Mouse (Mus musculus) limb, embryonic 11.5 days (tissue): Measurements from ENCODE around the gene Pars2. TPM values are rescaled to one million over a fixed set of nuclear protein-coding genes. Genes with fewer than 3 reads are reported as not detected.

Experiments
- ATAC-seq: fragments of 200-750 bp; cut with Nextera tagmentation; 2 replicates; pipeline ENCODE4 v1.8.0; 2017; ENCODE audit warnings: low read depth; ENCODE audit not compliant: insufficient number of reproducible peaks, low FRiP score, low TSS enrichment
- DNase-seq: peaks from one replicate; pipeline ENCODE4 v3.0.0-alpha.2; 2015; ENCODE audit warnings: low spot score
- H3K27ac ChIP-seq: fragments of 300-500 bp; sonication (generic); replicated peaks from 2 replicates; pipeline ENCODE4 v1.5.1; 2014; ENCODE audit warnings: low read depth, mild to moderate bottlenecking, low read length
- H3K27me3 ChIP-seq: fragments of 300-500 bp; sonication (generic); 2 replicates; pipeline ENCODE4 v1.6.1; 2014; ENCODE audit warnings: mild to moderate bottlenecking, low read length, mixed read lengths; ENCODE audit not compliant: control insufficient read depth, insufficient read depth
- H3K36me3 ChIP-seq: fragments of 300-500 bp; sonication (generic); 2 replicates; pipeline ENCODE4 v1.6.1; 2014; ENCODE audit warnings: mild to moderate bottlenecking, low read length, moderate library complexity, mixed read lengths; ENCODE audit not compliant: control insufficient read depth, insufficient read depth
- H3K4me1 ChIP-seq: fragments of 300-500 bp; sonication (generic); 2 replicates; pipeline ENCODE4 v1.6.1; 2014; ENCODE audit warnings: low read length, mixed read lengths; ENCODE audit not compliant: control insufficient read depth, insufficient read depth
- H3K4me2 ChIP-seq: fragments of 300-500 bp; sonication (generic); 2 replicates; pipeline ENCODE4 v1.6.1; 2014; ENCODE audit warnings: low read depth, mild to moderate bottlenecking, moderate library complexity; ENCODE audit not compliant: severe bottlenecking
- H3K4me3 ChIP-seq: fragments of 300-500 bp; sonication (generic); 2 replicates; pipeline ENCODE4 v1.5.1; 2014; ENCODE audit warnings: low read depth, low read length
- H3K9ac ChIP-seq: fragments of 300-500 bp; sonication (generic); 2 replicates; pipeline ENCODE4 v1.6.1; 2014; ENCODE audit warnings: mild to moderate bottlenecking, low read length
- H3K9me3 ChIP-seq: fragments of 300-500 bp; sonication (generic); 2 replicates; pipeline ENCODE4 v1.6.1; 2016; ENCODE audit warnings: low read length; ENCODE audit not compliant: control insufficient read depth
- WGBS: fragments of 180-500 bp; shearing (Covaris S2); extraction: QIAGEN DNeasy Blood & Tissue Kit; methylation state at CpG from one replicate; pipeline ENCODE4 v1.1.7; 2014; 5-methylcytosine and 5-hydroxymethylcytosine counted together
- polyA plus RNA-seq: library from polyadenylated mRNA; unstranded; fragments of >200 nt; fragmentation: Nextera tagmentation; extraction: Ambion mirVana; gene quantifications from 2 replicates; pipeline ENCODE4 v1.2.1, GENCODE M21; 2014

Pars2 gene
- polyA plus RNA-seq, 1 experiment from 2014 or later, result 17.1 TPM

GRCm38 (mm10) chr4:106666546-106666945, 15.7 kb downstream of the Pars2 start:
- H3K9ac ChIP-seq, result no peak overlapping the region
- H3K9me3 ChIP-seq, result no peaks in the 10 kb centered on the region
- H3K27ac ChIP-seq, result no peak overlapping the region
- H3K4me1 ChIP-seq, result no peaks in the 10 kb centered on the region
- ATAC-seq, result no peak
- peaks cover 32% of the 10 kb centered on the region for H3K36me3 ChIP-seq
- H3K27me3 ChIP-seq, result no peaks in the 10 kb centered on the region
- no peak for DNase-seq
- WGBS, result 97% methylated on average over 2 of the region's 2 CpGs
- H3K4me2 ChIP-seq, result no peak overlapping the region
- no peak overlapping the region for H3K4me3 ChIP-seq

GRCm38 (mm10) chr4:106676749-106677148, 25.9 kb downstream of the Pars2 start:
- peaks cover 8% of the 10 kb centered on the region; the same call in 1 of the 2 replicates for H3K36me3 ChIP-seq
- 92% methylated on average over 5 of the region's 5 CpGs for WGBS
- no peak overlapping the region for H3K4me3 ChIP-seq

GRCm38 (mm10) chr4:106678442-106679118, 27.7 kb downstream of the Pars2 start, which contains the start of gene Ttc4:
Ttc4 (minus strand) TSS chr4:106678944.
- WGBS, result under 1% methylated on average over 43 of the region's 43 CpGs
- peak; percentile 97 for ATAC-seq

More at GRCm38 (mm10) chr4:106676749-106677148, 25.9 kb downstream of the Pars2 start:
- no peaks in the 10 kb centered on the region for H3K9me3 ChIP-seq
- H3K27ac ChIP-seq, result no peak overlapping the region
- H3K9ac ChIP-seq, result no peak overlapping the region
- ATAC-seq (no peak), DNase-seq (no peak)
- no peak overlapping the region for H3K4me2 ChIP-seq
- H3K27me3 ChIP-seq, result no peaks in the 10 kb centered on the region
- H3K4me1 ChIP-seq, result peaks cover 3% of the 10 kb centered on the region; the same call in 1 of the 2 replicates

GRCm38 (mm10) chr4:106679152-106679551, 28.3 kb downstream of the Pars2 start:
- Histone ChIP-seq H3K27ac (no peak overlapping the region), H3K4me3 (no peak overlapping the region), H3K9me3 (no peaks in the 10 kb centered on the region), H3K36me3 (peaks cover 6% of the 10 kb centered on the region; the same call in 1 of the 2 replicates), H3K27me3 (no peaks in the 10 kb centered on the region), H3K9ac (no peak overlapping the region), H3K4me1 (peaks cover 3% of the 10 kb centered on the region; the same call in 1 of the 2 replicates), H3K4me2 (no peak overlapping the region)
- WGBS, result 41% methylated on average over 3 of the region's 3 CpGs
- peak; percentile 33 for ATAC-seq
- no peak for DNase-seq

More at GRCm38 (mm10) chr4:106678442-106679118, 27.7 kb downstream of the Pars2 start, which contains the start of gene Ttc4:
- H3K4me3 ChIP-seq, result peak within 1 kb of the TSS; percentile 70
- H3K9me3 ChIP-seq, result no peaks in the 10 kb centered on the region
- peaks cover 3% of the 10 kb centered on the region; the same call in 1 of the 2 replicates for H3K4me1 ChIP-seq
- H3K36me3 ChIP-seq, result peaks cover 6% of the 10 kb centered on the region; the same call in 1 of the 2 replicates
- DNase-seq, result peak; percentile 97
- peak within 1 kb of the TSS; percentile 72 for H3K9ac ChIP-seq
- H3K27me3 ChIP-seq, result no peaks in the 10 kb centered on the region
- no peak within 1 kb of the TSS for H3K27ac ChIP-seq
- H3K4me2 ChIP-seq, result peak within 1 kb of the TSS; percentile 73

GRCm38 (mm10) chr4:106680955-106681354, 30.1 kb downstream of the Pars2 start:
- WGBS, result 63% methylated on average over 2 of the region's 2 CpGs
- no peak for ATAC-seq
- H3K9me3 ChIP-seq, result no peaks in the 10 kb centered on the region

GRCm38 (mm10) chr4:106688636-106689296, 37.9 kb downstream of the Pars2 start:
- no peak for ATAC-seq
- Histone ChIP-seq H3K36me3 (no peaks in the 10 kb centered on the region), H3K9me3 (no peaks in the 10 kb centered on the region), H3K4me3 (no peak overlapping the region), H3K27me3 (no peaks in the 10 kb centered on the region), H3K9ac (no peak overlapping the region), H3K4me2 (no peak overlapping the region), H3K27ac (no peak overlapping the region), H3K4me1 (no peaks in the 10 kb centered on the region)
- 43% methylated on average over 3 of the region's 3 CpGs for WGBS
- DNase-seq, result no peak

More at GRCm38 (mm10) chr4:106680955-106681354, 30.1 kb downstream of the Pars2 start:
- Histone ChIP-seq H3K9ac (no peak overlapping the region), H3K27me3 (no peaks in the 10 kb centered on the region), H3K27ac (no peak overlapping the region), H3K36me3 (peaks cover 4% of the 10 kb centered on the region; the same call in 1 of the 2 replicates), H3K4me3 (no peak overlapping the region), H3K4me2 (no peak overlapping the region), H3K4me1 (peaks cover 3% of the 10 kb centered on the region; the same call in 1 of the 2 replicates)
- no peak for DNase-seq

- WGBS, result 81% methylated on average over 15 of the region's 15 CpGs
- Histone ChIP-seq H3K9me3 (no peaks in the 10 kb centered on the region), H3K27ac (no peak overlapping the region), H3K4me3 (no peak overlapping the region), H3K27me3 (no peaks in the 10 kb centered on the region), H3K9ac (no peak overlapping the region), H3K4me2 (no peak overlapping the region), H3K4me1 (no peaks in the 10 kb centered on the region), H3K36me3 (no peaks in the 10 kb centered on the region)
- ATAC-seq, result no peak
- no peak for DNase-seq
These were observed 43.1 kb downstream of the Pars2 start for GRCm38 (mm10) chr4:106693841-106694430.

GRCm38 (mm10) chr4:106699989-106700388, 49.1 kb downstream of the Pars2 start:
- WGBS, result 21% methylated on average over 9 of the region's 9 CpGs
- no peak overlapping the region for H3K27ac ChIP-seq
- ATAC-seq (peak; percentile 44; the same call in 1 of the 2 replicates), DNase-seq (peak; percentile 84)
- H3K4me3 ChIP-seq, result no peak overlapping the region
- H3K27me3 ChIP-seq, result no peaks in the 10 kb centered on the region
- peaks cover 7% of the 10 kb centered on the region for H3K4me1 ChIP-seq
- no peaks in the 10 kb centered on the region for H3K9me3 ChIP-seq
- H3K4me2 ChIP-seq, result no peak overlapping the region
- H3K36me3 ChIP-seq, result no peaks in the 10 kb centered on the region
- H3K9ac ChIP-seq, result no peak overlapping the region
